Mouse (Mus musculus) midbrain, embryonic 12.5 days (tissue): ENCODE data around the gene Rps13. TPM values are rescaled to one million over a fixed set of nuclear protein-coding genes. Genes with fewer than 3 reads are reported as not detected.
A peak's percentile ranks its signal among the peaks of the same experiment; 100 is the strongest.

Source experiments
- ATAC-seq: fragments of 200-750 bp; cut with Nextera tagmentation; 2 replicates; pipeline ENCODE4 v1.8.0; 2017; ENCODE audit warnings: low read depth, moderate TSS enrichment, moderate library complexity; ENCODE audit not compliant: low FRiP score
- H3K27ac ChIP-seq: fragments of 300-500 bp; sonication (generic); replicated peaks from 2 replicates; pipeline ENCODE4 v1.5.1; 2016; ENCODE audit warnings: mild to moderate bottlenecking
- H3K27me3 ChIP-seq: fragments of 300-500 bp; sonication (generic); 2 replicates; pipeline ENCODE4 v1.6.1; 2016; ENCODE audit warnings: mild to moderate bottlenecking
- H3K36me3 ChIP-seq: fragments of 300-500 bp; sonication (generic); 2 replicates; pipeline ENCODE4 v1.6.1; 2016
- H3K4me1 ChIP-seq: fragments of 300-500 bp; sonication (generic); 2 replicates; pipeline ENCODE4 v1.6.1; 2016
- H3K4me2 ChIP-seq: fragments of 300-500 bp; sonication (generic); replicated peaks from 2 replicates; pipeline ENCODE4 v1.6.1; 2016; ENCODE audit warnings: mild to moderate bottlenecking, moderate library complexity
- H3K4me3 ChIP-seq: fragments of 300-500 bp; sonication (generic); 2 replicates; pipeline ENCODE4 v1.5.1; 2016; ENCODE audit warnings: mild to moderate bottlenecking
- H3K9ac ChIP-seq: fragments of 300-500 bp; sonication (generic); replicated peaks from 2 replicates; pipeline ENCODE4 v1.6.1; 2016; ENCODE audit warnings: mild to moderate bottlenecking, moderate library complexity
- H3K9me3 ChIP-seq: fragments of 300-500 bp; sonication (generic); 2 replicates; pipeline ENCODE4 v1.6.1; 2016; ENCODE audit warnings: mild to moderate bottlenecking
- WGBS: fragments of 180-500 bp; shearing (Covaris S2); methylation state at CpG from one replicate; pipeline ENCODE4 v1.1.7; 2016; 5-methylcytosine and 5-hydroxymethylcytosine counted together
- polyA plus RNA-seq: library from polyadenylated mRNA; unstranded; fragments of >200 nt; fragmentation: Nextera tagmentation; extraction: Ambion mirVana; gene quantifications from 2 replicates; pipeline ENCODE4 v1.2.1, GENCODE M21; 2016

Gene Rps13
- polyA plus RNA-seq, 1 experiment from 2014 or later: 651 TPM

DNA sequence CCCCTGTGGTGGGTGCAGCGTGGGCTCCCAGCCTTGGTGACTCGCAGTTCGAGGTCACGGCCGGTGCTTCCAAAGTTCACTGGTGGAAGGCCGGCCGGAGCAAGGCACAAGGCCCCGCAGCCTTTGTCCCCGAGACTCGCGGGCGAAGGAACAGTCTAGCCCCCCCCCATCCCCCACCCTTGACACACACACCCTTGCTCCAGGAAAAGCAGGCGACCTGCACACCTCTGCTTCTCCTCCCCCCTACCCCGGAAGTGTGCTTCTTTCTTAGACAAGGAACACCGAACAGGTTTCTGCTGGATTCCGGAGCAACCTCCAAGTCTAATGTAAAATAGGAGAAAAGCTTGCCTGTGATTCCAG is 25.4 kb downstream of the Rps13 start:
- Histone ChIP-seq H3K36me3 (no peaks in the 10 kb centered on the region), H3K27me3 (peaks cover 9% of the 10 kb centered on the region; the same call in 1 of the 2 replicates), H3K4me2 (peak overlapping the region; percentile 97), H3K9ac (peak overlapping the region; percentile 76), H3K9me3 (no peaks in the 10 kb centered on the region), H3K4me1 (peaks cover 23% of the 10 kb centered on the region), H3K4me3 (peak overlapping the region; percentile 85), H3K27ac (no peak overlapping the region)
- 5% methylated on average over 13 of the region's 16 CpGs for WGBS
- ATAC-seq: peak; percentile 35; the same call in 1 of the 2 replicates

- peak within 1 kb of the TSS; percentile 97 for H3K4me2 ChIP-seq
- peaks cover 23% of the 10 kb centered on the region for H3K4me1 ChIP-seq
- peak within 1 kb of the TSS; percentile 76 for H3K27ac ChIP-seq
- H3K4me3 ChIP-seq: peak within 1 kb of the TSS; percentile 85
- under 1% methylated on average over 64 of the region's 65 CpGs for WGBS
- peak within 1 kb of the TSS; percentile 76 for H3K9ac ChIP-seq
- H3K36me3 ChIP-seq: no peaks in the 10 kb centered on the region
- no peaks in the 10 kb centered on the region for H3K9me3 ChIP-seq
- H3K27me3 ChIP-seq: peaks cover 9% of the 10 kb centered on the region; the same call in 1 of the 2 replicates
- ATAC-seq: peak; percentile 71
These were observed 25.9 kb downstream of the Rps13 start, which contains the start of gene Plekha7 for GRCm38 (mm10) chr7:116307871-116308631. Gene Plekha7 (minus strand): TSS chr7:116308376.

DNA sequence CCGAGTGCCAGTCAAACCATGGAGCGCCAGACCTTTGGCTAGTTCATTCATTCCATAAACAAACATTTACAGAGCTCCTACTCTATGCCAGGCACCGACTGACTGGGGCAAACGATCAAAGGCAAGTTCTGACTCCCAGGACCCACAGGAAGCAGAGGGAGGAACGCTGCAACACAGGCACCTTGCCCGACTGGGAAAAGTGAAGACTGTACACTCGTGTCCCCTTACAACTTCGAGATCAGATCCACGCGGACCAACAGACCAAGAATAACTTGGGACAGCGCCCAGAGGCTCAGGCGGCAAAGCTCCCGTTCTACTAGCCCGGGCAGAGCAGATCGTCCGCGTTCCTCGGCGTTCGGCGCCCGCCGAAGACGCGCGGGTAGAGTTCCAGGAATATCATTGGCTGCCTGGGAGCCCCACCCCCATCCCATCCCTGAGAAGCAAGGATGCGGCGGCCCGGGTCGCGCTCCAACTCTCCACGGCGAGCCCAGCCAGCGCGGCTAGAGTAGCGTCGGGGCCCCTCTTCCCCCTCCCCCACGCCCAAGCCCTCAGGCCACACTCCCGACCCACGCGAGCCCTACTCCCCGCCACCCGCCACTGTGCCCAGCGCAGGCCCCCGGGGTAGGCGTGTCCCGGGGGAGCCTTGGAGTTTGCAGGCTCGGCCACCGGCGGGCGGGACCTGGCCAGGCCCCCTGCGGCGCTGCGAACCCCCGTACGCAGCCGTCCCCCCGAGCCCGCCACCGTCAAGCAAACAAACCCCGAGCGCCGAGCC is 26.7 kb downstream of the Rps13 start:
- WGBS: under 1% methylated on average over 62 of the region's 63 CpGs
- H3K9ac ChIP-seq: peak overlapping the region; percentile 76
- H3K4me1 ChIP-seq: peaks cover 23% of the 10 kb centered on the region
- peak overlapping the region; percentile 97 for H3K4me2 ChIP-seq
- peak; percentile 89 for ATAC-seq
- no peaks in the 10 kb centered on the region for H3K36me3 ChIP-seq
- peaks cover 9% of the 10 kb centered on the region; the same call in 1 of the 2 replicates for H3K27me3 ChIP-seq
- peak overlapping the region; percentile 76 for H3K27ac ChIP-seq
- H3K4me3 ChIP-seq: peak overlapping the region; percentile 85
- H3K9me3 ChIP-seq: no peaks in the 10 kb centered on the region

- Histone ChIP-seq H3K4me2 (peak overlapping the region; percentile 97), H3K4me1 (peaks cover 23% of the 10 kb centered on the region), H3K9me3 (no peaks in the 10 kb centered on the region), H3K36me3 (no peaks in the 10 kb centered on the region), H3K4me3 (peak overlapping the region; percentile 85), H3K27ac (no peak overlapping the region), H3K9ac (peak overlapping the region; percentile 76), H3K27me3 (peaks cover 9% of the 10 kb centered on the region; the same call in 1 of the 2 replicates)
- ATAC-seq: no peak
- 11% methylated on average over 5 of the region's 5 CpGs for WGBS
These were observed 27.4 kb downstream of the Rps13 start for GRCm38 (mm10) chr7:116306601-116307000.

GRCm38 (mm10) chr7:116301661-116302311 is 32.2 kb downstream of the Rps13 start:
- WGBS: 93% methylated on average over 5 of the region's 5 CpGs
- ATAC-seq: no peak

DNA sequence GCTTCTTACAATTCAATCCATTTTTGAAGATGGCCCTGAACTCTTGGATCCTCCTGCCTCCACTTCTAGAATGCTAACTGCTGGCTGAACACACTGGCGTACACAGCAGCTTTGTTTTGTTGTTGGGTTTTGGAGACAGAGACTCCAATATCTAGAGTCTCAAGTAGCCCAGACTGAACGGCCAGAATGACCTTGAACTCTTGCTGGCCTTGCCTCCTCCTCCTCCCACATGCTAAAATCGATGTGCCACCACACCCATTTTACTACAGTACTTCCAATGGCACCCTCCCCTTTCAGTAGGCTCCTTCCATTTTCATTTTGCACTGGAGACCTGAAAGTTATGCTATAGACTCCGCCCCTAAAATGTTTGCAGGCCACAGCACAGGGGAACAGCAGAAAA is 32.9 kb downstream of the Rps13 start:
- H3K9ac ChIP-seq: no peak overlapping the region
- H3K36me3 ChIP-seq: no peaks in the 10 kb centered on the region
- 94% methylated on average over 4 of the region's 4 CpGs for WGBS
- ATAC-seq: no peak
- no peak overlapping the region for H3K4me3 ChIP-seq
- H3K4me1 ChIP-seq: peaks cover 11% of the 10 kb centered on the region; the same call in 1 of the 2 replicates
- H3K27ac ChIP-seq: no peak overlapping the region
- H3K9me3 ChIP-seq: no peaks in the 10 kb centered on the region
- 0 out of 2 replicates have a peak, but pooled peaks cover 2% of the 10 kb centered on the region for H3K27me3 ChIP-seq
- H3K4me2 ChIP-seq: no peak overlapping the region

More at GRCm38 (mm10) chr7:116301661-116302311, 32.2 kb downstream of the Rps13 start:
- Histone ChIP-seq H3K4me3 (no peak overlapping the region), H3K27ac (no peak overlapping the region), H3K9ac (no peak overlapping the region), H3K9me3 (no peaks in the 10 kb centered on the region), H3K27me3 (peaks cover 8% of the 10 kb centered on the region; the same call in 1 of the 2 replicates), H3K36me3 (no peaks in the 10 kb centered on the region), H3K4me1 (peaks cover 17% of the 10 kb centered on the region), H3K4me2 (no peak overlapping the region)

DNA sequence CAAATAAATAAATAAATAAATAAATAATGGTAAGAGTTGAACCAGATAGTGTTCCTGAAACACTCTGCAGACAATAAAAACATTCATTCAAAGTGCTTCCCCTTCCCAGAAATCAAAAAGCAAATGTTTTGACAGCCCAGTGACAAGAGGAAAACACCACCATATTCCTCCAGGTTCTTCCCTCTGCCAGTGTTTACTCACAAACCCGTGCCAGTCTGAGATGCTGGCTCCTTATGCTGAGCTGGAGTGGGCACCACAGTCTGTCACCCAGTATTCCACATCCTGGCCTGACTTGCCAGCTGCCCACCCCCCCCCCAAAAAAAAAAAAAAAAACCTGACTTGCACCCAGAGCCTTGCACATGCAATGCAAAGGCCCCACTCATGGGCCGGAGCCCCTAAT is 35.1 kb downstream of the Rps13 start:
- WGBS: 91% methylated on average over 2 of the region's 2 CpGs
- no peak for ATAC-seq
- Histone ChIP-seq H3K4me2 (no peak overlapping the region), H3K9me3 (no peaks in the 10 kb centered on the region), H3K27ac (no peak overlapping the region), H3K27me3 (no peaks in the 10 kb centered on the region), H3K4me3 (no peak overlapping the region), H3K36me3 (no peaks in the 10 kb centered on the region), H3K4me1 (0 out of 2 replicates have a peak, but pooled peaks cover 11% of the 10 kb centered on the region), H3K9ac (no peak overlapping the region)

DNA sequence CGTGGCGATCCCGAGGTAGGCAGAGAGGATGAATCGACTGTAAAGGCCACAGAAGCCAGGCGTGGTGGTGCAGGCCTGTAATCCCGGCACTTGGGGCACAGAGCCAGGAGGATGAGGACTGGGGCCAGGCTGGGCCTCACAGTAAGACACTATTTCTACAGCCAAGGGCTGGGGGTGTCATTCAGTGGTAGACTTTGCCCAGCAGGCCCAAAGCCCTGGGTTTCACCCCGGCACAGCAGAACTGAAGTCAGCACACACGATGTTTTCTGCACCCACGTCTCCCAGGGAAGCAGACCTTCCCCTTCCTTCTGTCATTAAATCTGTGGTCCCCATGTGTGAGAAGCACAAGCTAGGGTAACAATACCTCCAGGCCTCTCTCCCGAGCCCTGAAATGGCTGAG is 35.6 kb downstream of the Rps13 start:
- Histone ChIP-seq H3K36me3 (no peaks in the 10 kb centered on the region), H3K9me3 (no peaks in the 10 kb centered on the region), H3K27me3 (no peaks in the 10 kb centered on the region), H3K9ac (no peak overlapping the region), H3K4me2 (no peak overlapping the region), H3K4me1 (0 out of 2 replicates have a peak, but pooled peaks cover 11% of the 10 kb centered on the region), H3K4me3 (no peak overlapping the region), H3K27ac (no peak overlapping the region)
- ATAC-seq: no peak
- 75% methylated on average over 10 of the region's 10 CpGs for WGBS

DNA sequence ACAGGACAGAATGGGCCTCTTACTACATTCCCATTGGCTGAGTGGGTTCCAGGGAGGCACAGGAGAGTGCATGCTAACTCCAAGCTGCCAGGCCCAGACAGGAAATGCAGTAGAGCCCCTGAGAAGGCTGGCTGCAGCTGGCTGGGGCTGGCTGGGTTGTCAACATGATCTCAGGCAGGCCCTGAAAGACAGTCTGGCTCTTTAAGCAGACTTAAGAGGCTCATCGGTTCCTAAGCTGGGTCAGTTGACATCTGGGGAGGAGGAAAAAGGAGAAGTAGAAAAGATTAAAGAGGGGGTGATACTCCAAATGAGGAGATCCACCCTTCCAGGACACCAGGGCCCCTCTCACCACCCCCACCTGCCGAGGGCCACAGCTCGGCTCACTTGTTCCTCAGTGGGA is 39.0 kb downstream of the Rps13 start:
- no peak overlapping the region for H3K4me2 ChIP-seq
- H3K9me3 ChIP-seq: no peaks in the 10 kb centered on the region
- H3K27me3 ChIP-seq: no peaks in the 10 kb centered on the region
- no peak overlapping the region for H3K4me3 ChIP-seq
- no peak overlapping the region for H3K9ac ChIP-seq
- H3K4me1 ChIP-seq: 0 out of 2 replicates have a peak, but pooled peaks cover 11% of the 10 kb centered on the region
- WGBS: 44% methylated on average over 3 of the region's 3 CpGs
- no peak overlapping the region for H3K27ac ChIP-seq
- H3K36me3 ChIP-seq: no peaks in the 10 kb centered on the region
- ATAC-seq: no peak

DNA sequence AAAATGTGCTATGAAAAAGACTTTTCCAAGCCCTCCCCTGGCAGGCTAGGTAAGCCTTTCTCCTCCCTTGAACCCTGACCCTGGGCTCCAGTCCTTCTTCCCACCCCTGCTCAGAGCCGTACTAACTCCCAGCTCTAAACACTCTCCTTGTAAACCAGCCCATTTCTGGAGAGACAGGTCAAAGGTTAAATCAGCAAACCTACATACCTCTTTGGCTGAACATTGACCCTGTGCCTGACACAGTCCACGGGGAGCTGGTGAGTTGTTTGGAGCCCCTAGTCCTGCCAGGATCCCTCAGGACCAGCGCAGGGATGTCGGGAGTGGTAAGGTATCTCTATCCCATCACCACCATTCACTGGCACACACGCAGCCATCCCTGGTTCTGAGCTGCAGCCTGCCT is 41.6 kb downstream of the Rps13 start:
- H3K9ac ChIP-seq: no peak overlapping the region
- WGBS: 40% methylated on average over 5 of the region's 5 CpGs
- no peak overlapping the region for H3K4me3 ChIP-seq
- no peak overlapping the region for H3K4me2 ChIP-seq
- no peaks in the 10 kb centered on the region for H3K27me3 ChIP-seq
- H3K27ac ChIP-seq: no peak overlapping the region
- H3K36me3 ChIP-seq: no peaks in the 10 kb centered on the region
- H3K9me3 ChIP-seq: no peaks in the 10 kb centered on the region
- no peak for ATAC-seq
- H3K4me1 ChIP-seq: peaks cover 3% of the 10 kb centered on the region

GRCm38 (mm10) chr7:116290559-116290958 is 43.4 kb downstream of the Rps13 start:
- Histone ChIP-seq H3K27ac (no peak overlapping the region), H3K9ac (no peak overlapping the region), H3K9me3 (no peaks in the 10 kb centered on the region), H3K36me3 (no peaks in the 10 kb centered on the region), H3K27me3 (no peaks in the 10 kb centered on the region), H3K4me2 (no peak overlapping the region), H3K4me1 (peaks cover 15% of the 10 kb centered on the region), H3K4me3 (no peak overlapping the region)
- 85% methylated on average over 1 of the region's 1 CpGs for WGBS
- ATAC-seq: no peak
